Mouse (Mus musculus): ENCODE measurements around the gene Zmym2.

- TF ChIP-seq CTCF (IDR thresholded peaks at IDR 0.05; ENCODE audit: control insufficient read depth, insufficient read depth, insufficient replicate concordance, low read depth, low read length) (no peak), POLR2A (IDR thresholded peaks at IDR 0.05; ENCODE audit: control insufficient read depth, low read depth, low read length) (no peak)
Measured at GRCm38 (mm10) chr14:56887514-56887880, 1.0 kb downstream of the Zmym2 start.

Data from testis, adult 2 months (tissue).